Mouse (Mus musculus) embryo, embryonic 9.5 days (tissue): ENCODE data around the gene Ccl3.

ENCODE experiments used
- DNase-seq: peaks from one replicate; pipeline ENCODE4 v3.0.0-alpha.2; 2017; ENCODE audit errors: extremely low spot score

Gene Ccl3

GRCm38 (mm10) chr11:83623586-83623985 lies 25.6 kb downstream of the Ccl3 start:
- no peak for DNase-seq

GRCm38 (mm10) chr11:83619037-83619436 lies 30.1 kb downstream of the Ccl3 start:
- no peak for DNase-seq

GRCm38 (mm10) chr11:83618238-83618637 lies 30.9 kb downstream of the Ccl3 start:
- no peak for DNase-seq

GRCm38 (mm10) chr11:83616586-83616985 lies 32.6 kb downstream of the Ccl3 start:
- no peak for DNase-seq

GRCm38 (mm10) chr11:83610900-83611299 lies 38.3 kb downstream of the Ccl3 start:
- DNase-seq, result no peak

- DNase-seq, result no peak
These were observed 42.8 kb downstream of the Ccl3 start for GRCm38 (mm10) chr11:83606396-83606795.

GRCm38 (mm10) chr11:83605535-83605934 lies 43.6 kb downstream of the Ccl3 start:
- no peak for DNase-seq

- no peak for DNase-seq
These were observed 44.5 kb downstream of the Ccl3 start for GRCm38 (mm10) chr11:83604698-83605097.

- no peak for DNase-seq
These were observed 45.8 kb downstream of the Ccl3 start for GRCm38 (mm10) chr11:83603399-83603798.

GRCm38 (mm10) chr11:83600576-83600975 lies 48.6 kb downstream of the Ccl3 start:
- DNase-seq, result no peak

GRCm38 (mm10) chr11:83598991-83599390 lies 50.2 kb downstream of the Ccl3 start:
- no peak for DNase-seq

GRCm38 (mm10) chr11:83598207-83598837 lies 50.8 kb downstream of the Ccl3 start:
- no peak for DNase-seq
